Mouse (Mus musculus) stomach, adult 2 months (tissue): ENCODE measurements around the gene Eef1a2. TPM values are rescaled to one million over a fixed set of nuclear protein-coding genes. Genes with fewer than 3 reads are reported as not detected.

Experiments used
- polyA plus RNA-seq: library from polyadenylated mRNA; depleted of rRNA; stranded (reverse); fragments of >200 nt; gene quantifications from 2 replicates; pipeline ENCODE4 v1.2.3, GENCODE M21; 2012; rRNA removed

The Eef1a2 gene
- 9.4 and 9.6 TPM in 2 replicates for polyA plus RNA-seq

GRCm38 (mm10) chr2:181156248-181157121 is at the start of gene Eef1a2:
Gene Eef1a2, minus strand, starts transcription at chr2:181157014.

DNA sequence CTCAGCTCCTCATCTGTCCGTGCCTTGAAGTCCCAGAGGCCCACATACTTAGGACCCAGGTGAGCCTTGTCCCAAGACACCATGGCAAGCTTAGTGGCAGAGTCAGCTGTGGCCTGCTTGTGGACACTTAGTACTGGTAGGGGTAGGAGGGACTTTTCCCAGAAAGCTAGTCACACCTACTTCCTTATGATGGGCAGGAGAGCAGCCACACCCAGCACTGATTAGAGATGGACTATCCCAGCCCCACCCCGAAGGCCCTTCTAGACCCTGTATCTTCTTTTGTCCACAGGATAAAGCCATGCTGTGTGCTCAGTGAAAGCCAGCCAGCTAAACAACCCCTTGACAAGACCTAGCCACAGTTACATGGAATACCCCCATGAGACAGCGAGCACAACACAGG is 45.6 kb upstream of the Eef1a2 start, which contains the start of gene Ptk6:
Ptk6 (minus strand) TSS at position 368 of the 400 bp plus-strand sequence.

DNA sequence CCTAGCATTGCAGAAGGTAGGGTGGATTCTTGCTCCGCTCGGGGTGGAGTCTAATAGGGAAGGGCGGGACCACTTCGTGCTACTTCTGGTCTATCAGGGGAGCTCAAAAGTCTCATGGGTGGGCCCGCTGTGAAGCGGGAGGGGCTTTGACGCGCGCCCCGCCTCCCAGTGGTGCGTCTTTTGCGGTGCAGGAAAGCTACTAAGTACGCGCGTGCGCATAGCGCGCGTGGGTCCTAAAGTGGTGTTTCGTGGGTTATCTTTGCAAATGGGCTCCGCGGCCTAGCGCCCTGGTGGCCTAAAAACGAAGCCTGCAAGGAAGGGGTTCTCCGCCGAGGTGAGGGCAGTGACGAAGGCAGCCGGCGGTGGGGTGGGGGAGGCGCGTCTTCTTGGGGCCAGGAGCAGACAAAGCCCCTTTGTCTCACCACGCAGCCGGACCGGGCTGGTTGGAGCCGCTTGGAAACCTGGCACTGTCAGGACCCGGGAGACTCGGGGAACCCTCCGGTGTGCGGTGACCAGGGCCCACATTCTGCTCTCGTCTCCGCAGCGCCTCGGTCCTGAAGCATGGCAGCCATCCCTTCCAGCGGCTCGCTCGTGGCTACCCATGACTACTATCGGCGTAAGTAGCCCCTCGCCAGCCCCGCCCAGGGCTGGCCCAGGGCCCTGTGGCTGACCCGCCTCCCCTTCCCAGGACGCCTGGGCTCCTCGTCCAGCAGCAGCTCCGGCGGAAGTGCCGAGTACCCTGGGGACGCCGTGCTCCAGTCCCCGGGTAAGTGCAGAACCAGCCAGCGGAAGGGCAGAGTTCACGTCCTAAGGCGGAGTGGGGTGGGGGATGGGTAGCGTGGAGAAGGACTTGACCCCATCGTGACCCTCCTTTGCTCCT is 30.5 kb upstream of the Eef1a2 start, which contains the start of gene Ppdpf:
Ppdpf (plus strand) TSS at position 127 of the 880 bp plus-strand sequence.

GRCm38 (mm10) chr2:181134591-181135445 is 22.0 kb downstream of the Eef1a2 start, which contains the start of gene Kcnq2:
Gene Kcnq2, minus strand, starts transcription at chr2:181135300.

Other genes with a start within 250 kb of the Eef1a2 start
- gene Ythdf1, start 236.1 kb downstream of the Eef1a2 start, polyA plus RNA-seq = 5.8 and 12.1 TPM in 2 replicates
- gene Birc7, start 228.0 kb downstream of the Eef1a2 start, polyA plus RNA-seq = not detected in 2 replicates
- gene Nkain4, start 202.3 kb downstream of the Eef1a2 start, polyA plus RNA-seq = 6.1 and 8.3 TPM in 2 replicates
- 28.8 and 30.3 TPM in 2 replicates for gene Arfgap1, start 189.8 kb downstream of the Eef1a2 start, polyA plus RNA-seq
- 2.1 and 3.1 TPM in 2 replicates for gene Col20a1, start 170.5 kb downstream of the Eef1a2 start, polyA plus RNA-seq
- gene Chrna4, start 113.5 kb downstream of the Eef1a2 start, polyA plus RNA-seq = 0.01 TPM in 1 of 2 replicates, not detected in the other
- gene Kcnq2, start 21.7 kb downstream of the Eef1a2 start, polyA plus RNA-seq = 0.27 and 0.38 TPM in 2 replicates
- gene Ppdpf, start 30.2 kb upstream of the Eef1a2 start, polyA plus RNA-seq = 151 and 208 TPM in 2 replicates
- gene Ptk6, start 45.8 kb upstream of the Eef1a2 start, polyA plus RNA-seq = 0.48 and 0.65 TPM in 2 replicates
- gene Srms, start 56.2 kb upstream of the Eef1a2 start, polyA plus RNA-seq = 1.0 and 1.5 TPM in 2 replicates
- gene Fndc11, start 63.0 kb upstream of the Eef1a2 start, polyA plus RNA-seq = 0.78 and 0.85 TPM in 2 replicates
- 8.5 and 12.1 TPM in 2 replicates for gene Helz2, start 85.0 kb upstream of the Eef1a2 start, polyA plus RNA-seq
- gene Gmeb2, start 131.0 kb upstream of the Eef1a2 start, polyA plus RNA-seq = 8.8 and 12.7 TPM in 2 replicates
- 1.5 and 2.0 TPM in 2 replicates for gene Stmn3, start 157.5 kb upstream of the Eef1a2 start, polyA plus RNA-seq
- 10.1 and 13.0 TPM in 2 replicates for gene Rtel1, start 162.7 kb upstream of the Eef1a2 start, polyA plus RNA-seq
- gene Zgpat, start 207.9 kb upstream of the Eef1a2 start, polyA plus RNA-seq = 8.3 and 8.7 TPM in 2 replicates
- gene Arfrp1, start 208.4 kb upstream of the Eef1a2 start, polyA plus RNA-seq = 8.8 and 9.6 TPM in 2 replicates
- 58.1 and 58.4 TPM in 2 replicates for gene Lime1, start 223.1 kb upstream of the Eef1a2 start, polyA plus RNA-seq